Mouse (Mus musculus) lung, postnatal 0 days (tissue): ENCODE data around the gene Cnga2.

ENCODE experiments used
- CTCF ChIP-seq: IDR thresholded peaks from 2 replicates; pipeline ENCODE4 v1.5.1; 2016; ENCODE audit warnings: antibody characterized with exemption, mild to moderate bottlenecking
- EP300 ChIP-seq: IDR thresholded peaks from 2 replicates; pipeline ENCODE4 v1.6.1; 2016; ENCODE audit warnings: antibody characterized with exemption, mild to moderate bottlenecking, control low read depth

- TF ChIP-seq CTCF (no peak), EP300 (no peak)
These were observed 8.4 kb upstream of the Cnga2 start for GRCm38 (mm10) chrX:71983205-71983604.
